In genomic region chr17:34887942-34888341, GRCm38 (mm10) we compare ENCODE assay signal across 34 mouse cellular contexts. TPM values are rescaled to one million over a fixed set of nuclear protein-coding genes. Genes with fewer than 3 reads are reported as not detected.
DNase-seq lines count a peak whose midpoint lies in the region; ATAC-seq and TF ChIP-seq lines count a peak whose summit lies in the region.
"Had no signal": no experiment of that assay in that cellular context is flagged by ENCODE, and none has a peak within 500 bp of the region (broad histone marks: within the 10 kb centered on the region; RNA-seq: fewer than 3 reads in every experiment).

No protein-coding gene starts in this region.

- no peak for TF ChIP-seq CTCF in liver, adult 2 months (IDR thresholded peaks at IDR 0.05; ENCODE audit: low read depth, low read length)

- no peaks in the 10 kb centered on the region for H3K27me3 ChIP-seq in liver, adult 2 months (ENCODE audit: control insufficient read depth, insufficient read depth, low read length)
- H3K27me3 ChIP-seq in liver, embryonic 11.5 days (replicated peaks; ENCODE audit: control insufficient read depth, insufficient read depth, low read length): no peaks in the 10 kb centered on the region
- H3K27me3 ChIP-seq: embryonic facial prominence, embryonic 13.5 days; forebrain, embryonic 12.5 days; forebrain, embryonic 15.5 days; Patski had no signal

- no peaks in the 10 kb centered on the region for H3K79me2 ChIP-seq in liver, adult 2 months (ENCODE audit: control insufficient read depth, insufficient read depth, low read length)

- WGBS in liver, adult 2 months: 57% methylated on average over 5 of the region's 5 CpGs
- 78% methylated on average over 5 of the region's 5 CpGs for WGBS in liver, embryonic 11.5 days

- no peak for TF ChIP-seq POLR2A in liver, adult 2 months (IDR thresholded peaks at IDR 0.05; ENCODE audit: extremely low read depth, insufficient read depth, low read length)

- H3K9me3 ChIP-seq in liver, embryonic 11.5 days (ENCODE audit: control insufficient read depth, low read length): no peaks in the 10 kb centered on the region
- H3K9me3 ChIP-seq: embryonic facial prominence, embryonic 10.5 days; embryonic facial prominence, embryonic 13.5 days; forebrain, embryonic 12.5 days; forebrain, embryonic 15.5 days; hindbrain, embryonic 10.5 days; hindbrain, embryonic 13.5 days had no signal

- H3K4me3 ChIP-seq in liver, adult 2 months (ENCODE audit: insufficient read depth, low read depth, low read length): no peak overlapping the region
- no peak overlapping the region for H3K4me3 ChIP-seq in liver, embryonic 11.5 days (ENCODE audit: low read depth, low read length)
- H3K4me3 ChIP-seq: embryonic facial prominence, embryonic 10.5 days; embryonic facial prominence, embryonic 13.5 days; erythroblast, embryonic 14.5 days; forebrain, embryonic 12.5 days; forebrain, embryonic 15.5 days; hindbrain, embryonic 10.5 days; hindbrain, embryonic 13.5 days had no signal

- H3K36me3 ChIP-seq in liver, adult 2 months (ENCODE audit: control insufficient read depth, insufficient read depth, low read length): no peaks in the 10 kb centered on the region
- no peaks in the 10 kb centered on the region for H3K36me3 ChIP-seq in liver, embryonic 11.5 days (ENCODE audit: control insufficient read depth, insufficient read depth, low read length)
- H3K36me3 ChIP-seq: embryonic facial prominence, embryonic 10.5 days; embryonic facial prominence, embryonic 13.5 days; forebrain, embryonic 12.5 days; forebrain, embryonic 15.5 days; hindbrain, embryonic 10.5 days; hindbrain, embryonic 13.5 days had no signal

- intact Hi-C loops in gastrocnemius, postnatal 36 days (cut with DNase I): no loop called here

- no peak overlapping the region for H3K27ac ChIP-seq in liver, adult 2 months (replicated peaks; ENCODE audit: insufficient read depth, low read depth, low read length)
- no peak overlapping the region for H3K27ac ChIP-seq in liver, embryonic 11.5 days (ENCODE audit: low read depth, low read length)
- H3K27ac ChIP-seq: embryonic facial prominence, embryonic 10.5 days; embryonic facial prominence, embryonic 13.5 days; forebrain, embryonic 12.5 days; forebrain, embryonic 15.5 days; hindbrain, embryonic 10.5 days; hindbrain, embryonic 13.5 days had no signal

- no peak overlapping the region for H3K4me2 ChIP-seq in liver, embryonic 11.5 days
- H3K4me2 ChIP-seq: embryonic facial prominence, embryonic 13.5 days; forebrain, embryonic 12.5 days; forebrain, embryonic 15.5 days; heart, embryonic 11.5 days; hindbrain, embryonic 13.5 days had no signal

- H3K9ac ChIP-seq in liver, adult 2 months (ENCODE audit: low read depth, low read length): no peak overlapping the region
- H3K9ac ChIP-seq in liver, embryonic 11.5 days (ENCODE audit: low read depth, low read length): no peak overlapping the region
- H3K9ac ChIP-seq: embryonic facial prominence, embryonic 13.5 days; forebrain, embryonic 12.5 days; forebrain, embryonic 15.5 days; hindbrain, embryonic 13.5 days had no signal

- no peak for ATAC-seq in liver, embryonic 11.5 days (replicated peaks; ENCODE audit: low FRiP score)
- peak; percentile 35; the same call in 1 of the 2 replicates for ATAC-seq in megakaryocyte progenitor cell, adult 5-6 weeks (replicated peaks; ENCODE audit: poor library complexity)
- ATAC-seq: CD4-positive, CD25-positive, alpha-beta regulatory T cell, adult 4 months; forebrain, embryonic 15.5 days; hindbrain, embryonic 16.5 days; Patski had no signal

- peaks cover 12% of the 10 kb centered on the region for H3K4me1 ChIP-seq in liver, adult 2 months (ENCODE audit: control insufficient read depth, insufficient read depth, low read length)
- peaks cover 7% of the 10 kb centered on the region; the same call in 1 of the 2 replicates for H3K4me1 ChIP-seq in liver, embryonic 11.5 days (replicated peaks; ENCODE audit: control insufficient read depth, insufficient read depth, low read length)
- H3K4me1 ChIP-seq: forebrain, embryonic 12.5 days; forebrain, embryonic 15.5 days; hindbrain, embryonic 10.5 days; hindbrain, embryonic 13.5 days had no signal

- peak; percentile 45 for DNase-seq in liver, adult 2 months (ENCODE audit: extremely low read depth, low read depth, low spot score)
- DNase-seq in liver, embryonic 11.5 days (ENCODE audit: low spot score): no peak
- DNase-seq in 416B (ENCODE audit: low read depth) (peak; percentile 75), NIH3T3 (ENCODE audit: low read depth) (peak; percentile 42)
- DNase-seq in gastrocnemius, postnatal 36 days: no peak
- DNase-seq in retina, postnatal 1 day: no peak
- DNase-seq: adrenal gland, adult 2 months; adrenal gland, postnatal 14 days; cerebellum, adult 11 months; cerebellum, adult 2 months; cerebellum, adult 9-11 months; cerebellum, postnatal 25 days; embryo, embryonic 11 days; gastrocnemius, postnatal 25 days; heart, adult 11 months; heart, postnatal 36 days had no signal

RNA-seq across cellular contexts. Expression of gene Gm20547, which starts 6.1 kb away (rescaled TPM):
- total RNA-seq in liver, adult 2 months (2014; rRNA removed): 1.1 TPM in 1 of 2 replicates, not detected in the other
- 0.09 TPM in 1 of 2 replicates, not detected in the other for polyA plus RNA-seq in liver, adult 2 months (2012; rRNA removed)
- polyA plus RNA-seq in liver, embryonic 11.5 days (2014; fragmentation: Nextera tagmentation; extraction: Ambion mirVana): 0.09 TPM in 1 of 2 replicates, not detected in the other
- not detected in 2 replicates for total RNA-seq in megakaryocyte progenitor cell, adult 5-6 weeks (2015)
- total RNA-seq in megakaryocyte progenitor cell, adult 5-6 weeks (2017): not detected in 2 replicates
- under 1 TPM in 1 of 2 experiments, not detected in 1; 0.20 TPM for total RNA-seq in gastrocnemius, postnatal 36 days (2021)
- total RNA-seq: adrenal gland, adult 2 months; adrenal gland, postnatal 14 days; adrenal gland, postnatal 4 days; gastrocnemius, adult 8-10 months; gastrocnemius, postnatal 25 days; heart, adult 8-10 months; heart, postnatal 36 days had no signal
- polyA plus RNA-seq: C2C12; CD4-positive, CD25-positive, alpha-beta regulatory T cell, adult 4 months; embryonic facial prominence, embryonic 10.5 days; embryonic facial prominence, embryonic 13.5 days; erythroblast, embryonic 14.5 days; forebrain, embryonic 12.5 days; forebrain, embryonic 15.5 days; heart, embryonic 11.5 days; heart, embryonic 14.5 days; heart, postnatal 0 days; hindbrain, embryonic 10.5 days; hindbrain, embryonic 13.5 days; hindbrain, embryonic 16.5 days; Patski had no signal

RNA-seq across cellular contexts. Expression of gene Zbtb12, which starts 8.7 kb away (rescaled TPM):
- 1.8 and 3.2 TPM in 2 replicates for total RNA-seq in liver, adult 2 months (2014; rRNA removed)
- 3.3 and 4.6 TPM in 2 replicates for polyA plus RNA-seq in liver, adult 2 months (2012; rRNA removed)
- polyA plus RNA-seq in liver, embryonic 11.5 days (2014; fragmentation: Nextera tagmentation; extraction: Ambion mirVana): 0.45 and 0.86 TPM in 2 replicates
- 7.7 and 9.9 TPM in 2 replicates for total RNA-seq in megakaryocyte progenitor cell, adult 5-6 weeks (2015)
- 13.6 and 15.1 TPM in 2 replicates for total RNA-seq in megakaryocyte progenitor cell, adult 5-6 weeks (2017)
- total RNA-seq in gastrocnemius, postnatal 36 days (2021): 1 to 10 TPM; 4.6 to 5.7 TPM
- polyA plus RNA-seq: CD4-positive, CD25-positive, alpha-beta regulatory T cell, adult 4 months had no signal

RNA-seq across cellular contexts. Expression of gene C2, which starts 10.1 kb away (rescaled TPM):
- total RNA-seq in liver, adult 2 months (2014; rRNA removed): 101 and 113 TPM in 2 replicates
- 65.1 and 82.1 TPM in 2 replicates for polyA plus RNA-seq in liver, adult 2 months (2012; rRNA removed)
- polyA plus RNA-seq in liver, embryonic 11.5 days (2014; fragmentation: Nextera tagmentation; extraction: Ambion mirVana): 8.1 and 9.0 TPM in 2 replicates
- 5.1 and 7.8 TPM in 2 replicates for total RNA-seq in megakaryocyte progenitor cell, adult 5-6 weeks (2015)
- total RNA-seq in megakaryocyte progenitor cell, adult 5-6 weeks (2017): 1.6 and 1.9 TPM in 2 replicates
- 1 to 10 TPM; 1.4 to 1.5 TPM for total RNA-seq in gastrocnemius, postnatal 36 days (2021)

RNA-seq across cellular contexts. Expression of gene Ehmt2, which starts 10.3 kb away (rescaled TPM):
- total RNA-seq in liver, adult 2 months (2014; rRNA removed): 45.2 and 54.6 TPM in 2 replicates
- 81.8 and 103 TPM in 2 replicates for polyA plus RNA-seq in liver, adult 2 months (2012; rRNA removed)
- polyA plus RNA-seq in liver, embryonic 11.5 days (2014; fragmentation: Nextera tagmentation; extraction: Ambion mirVana): 43.6 and 50.9 TPM in 2 replicates
- total RNA-seq in megakaryocyte progenitor cell, adult 5-6 weeks (2015): 72.4 and 73.5 TPM in 2 replicates
- total RNA-seq in megakaryocyte progenitor cell, adult 5-6 weeks (2017): 107 and 108 TPM in 2 replicates
- total RNA-seq in gastrocnemius, postnatal 36 days (2021): 10 to 100 TPM; 24.7 to 28.2 TPM

RNA-seq across cellular contexts. Expression of gene Cfb, which starts 25.6 kb away (rescaled TPM):
- 1,474 and 1,577 TPM in 2 replicates for total RNA-seq in liver, adult 2 months (2014; rRNA removed)
- 709 and 764 TPM in 2 replicates for polyA plus RNA-seq in liver, adult 2 months (2012; rRNA removed)
- polyA plus RNA-seq in liver, embryonic 11.5 days (2014; fragmentation: Nextera tagmentation; extraction: Ambion mirVana): 67.6 and 74.9 TPM in 2 replicates
- not detected in 2 replicates for total RNA-seq in megakaryocyte progenitor cell, adult 5-6 weeks (2015)
- not detected in 2 replicates for total RNA-seq in megakaryocyte progenitor cell, adult 5-6 weeks (2017)
- 1 to 10 TPM; 1.5 to 3.4 TPM for total RNA-seq in gastrocnemius, postnatal 36 days (2021)

Comparison
In these comparisons a context has a peak if more than half of its experiments do, and no peak if none do; other contexts are left out.
1. DNase-seq: peak in liver, adult 2 months (single experiment), 416B (single experiment) and NIH3T3 (single experiment); none in liver, embryonic 11.5 days (single experiment), gastrocnemius, postnatal 36 days (0 of 2) and retina, postnatal 1 day (single experiment).
2. RNA of gene C2, which starts 10.1 kb away (total RNA-seq): 101 to 113 TPM in liver, adult 2 months; 1.6 to 7.8 TPM in megakaryocyte progenitor cell, adult 5-6 weeks and 1.4 to 1.5 TPM in gastrocnemius, postnatal 36 days; every median in the first group is over 10 times any median in the second.